Mouse (Mus musculus) embryonic facial prominence, embryonic 14.5 days (tissue): ENCODE data around the gene Samd9l. TPM values are rescaled to one million over a fixed set of nuclear protein-coding genes. Genes with fewer than 3 reads are reported as not detected.

Experiments
- polyA plus RNA-seq: library from polyadenylated mRNA; unstranded; fragments of >200 nt; fragmentation: Nextera tagmentation; extraction: Ambion mirVana; gene quantifications from 2 replicates; pipeline ENCODE4 v1.2.1, GENCODE M21; 2014

The Samd9l gene
- polyA plus RNA-seq, 1 experiment from 2014 or later: 4.3 TPM

Other genes starting within 250 kb of the Samd9l start
- 0.35 and 0.86 TPM in 2 replicates for gene Hepacam2, start 98.7 kb upstream of the Samd9l start, polyA plus RNA-seq
- 24.8 and 28.2 TPM in 2 replicates for gene Vps50, start 98.8 kb upstream of the Samd9l start, polyA plus RNA-seq